Mouse (Mus musculus): ENCODE results near the gene Zfp189. TPM values are rescaled to one million over a fixed set of nuclear protein-coding genes. Genes with fewer than 3 reads are reported as not detected.

The Zfp189 gene
- polyA plus RNA-seq (2012; rRNA removed): 7.7 and 7.8 TPM in 2 replicates

GRCm38 (mm10) chr4:49520572-49521340, at the start of gene Zfp189, which contains the start of gene Mrpl50:
Zfp189 (plus strand) TSS chr4:49521176.
Mrpl50 (minus strand) TSS chr4:49521093.

DNA sequence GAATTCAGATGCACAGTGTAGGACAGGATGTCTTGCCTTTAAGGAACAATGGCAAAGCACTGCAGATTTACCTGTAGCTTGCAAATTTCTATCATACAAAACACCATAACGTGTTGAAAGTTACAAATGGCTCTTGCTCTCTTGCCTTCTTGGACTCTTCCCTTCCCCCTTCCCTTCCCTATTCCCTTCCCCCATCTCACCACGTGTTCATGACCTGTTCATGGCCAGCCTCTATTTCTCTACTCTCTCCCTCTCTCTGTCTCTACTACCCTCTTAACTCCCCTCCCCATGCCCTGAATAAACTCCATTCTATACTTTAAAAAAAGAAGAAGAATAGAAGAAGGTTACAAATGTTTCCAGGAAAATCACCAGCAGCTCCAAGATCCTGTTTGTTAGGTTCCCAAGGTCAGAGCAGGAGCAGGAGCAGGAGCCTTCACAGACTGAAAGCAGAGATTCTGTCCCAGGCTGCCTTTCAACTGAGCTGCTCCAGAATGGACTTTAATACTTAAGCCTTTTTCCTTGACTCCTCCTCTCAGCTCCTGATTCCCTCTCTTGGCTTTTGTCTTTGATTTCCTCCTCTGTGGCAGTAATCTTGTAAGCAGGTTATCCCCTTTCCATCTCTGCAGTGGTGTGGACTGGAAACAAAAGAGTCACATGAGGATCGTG, 47.4 kb upstream of the Zfp189 start, which contains the start of gene Acnat1:
Gene Acnat1, minus strand, starts transcription at position 478 of the 666 bp plus-strand sequence.

DNA sequence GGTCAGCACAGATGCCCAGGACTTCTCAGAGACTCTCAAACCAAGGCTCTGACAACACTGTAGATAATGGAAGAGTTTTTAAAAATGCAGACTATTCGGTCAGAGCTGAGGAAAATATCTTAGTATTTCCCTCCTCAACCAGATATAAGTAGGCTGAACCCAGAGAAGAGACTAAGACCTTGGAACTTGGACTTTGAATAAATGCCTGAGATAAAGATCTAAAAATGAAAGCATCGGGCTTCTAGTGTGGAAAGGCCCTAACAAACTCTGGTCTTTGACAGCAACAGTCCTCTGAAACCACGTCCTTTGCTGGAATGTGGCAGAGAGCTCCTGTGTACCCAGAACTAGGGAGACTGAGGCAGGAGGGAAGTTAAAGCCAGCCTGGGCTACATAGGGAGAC, 14.6 kb upstream of the Zfp189 start, which contains the start of gene Baat:
Gene Baat, minus strand, starts transcription at position 172 of the 400 bp plus-strand sequence.

GRCm38 (mm10) chr4:49549383-49549782, 28.4 kb downstream of the Zfp189 start, which contains the start of gene Aldob:
Aldob (minus strand) TSS chr4:49549546.

Other genes starting within 250 kb of the Zfp189 start
- not detected in 2 replicates for gene Acnat2, start 113.0 kb upstream of the Zfp189 start, polyA plus RNA-seq (2012; rRNA removed)
- gene Acnat1, start 47.3 kb upstream of the Zfp189 start, polyA plus RNA-seq (2012; rRNA removed): 0.04 and 0.10 TPM in 2 replicates
- gene Baat, start 14.6 kb upstream of the Zfp189 start, polyA plus RNA-seq (2012; rRNA removed): 0.12 and 0.21 TPM in 2 replicates
- 36.9 and 37.6 TPM in 2 replicates for gene Mrpl50, start 83 bp upstream of the Zfp189 start, polyA plus RNA-seq (2012; rRNA removed)
- gene Aldob, start 28.4 kb downstream of the Zfp189 start, polyA plus RNA-seq (2012; rRNA removed): 0.45 and 0.74 TPM in 2 replicates
- 36.2 and 42.2 TPM in 2 replicates for gene Tmem246, start 76.7 kb downstream of the Zfp189 start, polyA plus RNA-seq (2012; rRNA removed)
- 62.9 and 64.8 TPM in 2 replicates for gene Rnf20, start 110.8 kb downstream of the Zfp189 start, polyA plus RNA-seq (2012; rRNA removed)
- gene Ppp3r2, start 160.8 kb downstream of the Zfp189 start, polyA plus RNA-seq (2012; rRNA removed): 0.16 and 0.24 TPM in 2 replicates